Mouse (Mus musculus) cortical plate, adult 2 months (tissue): Measurements from ENCODE around the gene Pagr1b.

ENCODE experiments used
- CTCF ChIP-seq: fragments of 200-500 bp; IDR thresholded peaks from 2 replicates; pipeline ENCODE4 v1.5.1; 2011; ENCODE audit warnings: mild to moderate bottlenecking, control low read depth, low read length; ENCODE audit not compliant: insufficient read depth; ENCODE audit errors: extremely low read depth
- POLR2A ChIP-seq: fragments of 200-500 bp; IDR thresholded peaks from 2 replicates; pipeline ENCODE4 v1.6.1; 2011; ENCODE audit warnings: mild to moderate bottlenecking, low read length, control low read depth; ENCODE audit not compliant: insufficient read depth; ENCODE audit errors: extremely low read depth

GRCm38 (mm10) chr7:127012845-127013244 is 3.4 kb downstream of the Pagr1b start:
- TF ChIP-seq POLR2A (no peak), CTCF (no peak)
